Mouse (Mus musculus): Measurements from ENCODE around the gene Slc51a. TPM values are rescaled to one million over a fixed set of nuclear protein-coding genes. Genes with fewer than 3 reads are reported as not detected.

Slc51a gene
- total and polyA plus RNA-seq, 2 experiments from 2014 or later: 1.7 to 3.2 TPM

- no peaks in the 10 kb centered on the region for H3K9me3 ChIP-seq (replicated peaks; ENCODE audit: control insufficient read depth, low read length)
- H3K9ac ChIP-seq (replicated peaks; ENCODE audit: low read depth, low read length): 0 out of 2 replicates have a peak overlapping the region, but pooled peaks have one; percentile 13
- peaks cover 17% of the 10 kb centered on the region; the same call in 1 of the 2 replicates for H3K4me1 ChIP-seq (ENCODE audit: control insufficient read depth, insufficient read depth)
- no peak for TF ChIP-seq EP300 (IDR thresholded peaks at IDR 0.05; ENCODE audit: low read depth)
- TF ChIP-seq CTCF (IDR thresholded peaks at IDR 0.05; ENCODE audit: low read depth): no peak
- H3K27ac ChIP-seq (ENCODE audit: low read depth): peak overlapping the region; percentile 78
- H3K36me3 ChIP-seq (replicated peaks; ENCODE audit: control insufficient read depth, insufficient read depth, low read length): no peaks in the 10 kb centered on the region
- DNase-seq (ENCODE audit: low spot score) (peak; percentile 53), ATAC-seq (ENCODE audit: insufficient read depth, low read depth) (peak; percentile 71)
- WGBS: 54% methylated on average over 8 of the region's 8 CpGs
- no peak overlapping the region for H3K4me2 ChIP-seq (ENCODE audit: low read depth, low read length)
- H3K27me3 ChIP-seq (ENCODE audit: control insufficient read depth, insufficient read depth, low read length): no peaks in the 10 kb centered on the region
- H3K4me3 ChIP-seq (ENCODE audit: low read depth, low read length): no peak overlapping the region
Measured at GRCm38 (mm10) chr16:32523462-32524243, 36.0 kb upstream of the Slc51a start.

GRCm38 (mm10) chr16:32522578-32523194 lies 35.0 kb upstream of the Slc51a start:
- Histone ChIP-seq H3K4me1 (ENCODE audit: control insufficient read depth, insufficient read depth) (peaks cover 17% of the 10 kb centered on the region; the same call in 1 of the 2 replicates), H3K27ac (ENCODE audit: low read depth) (peak overlapping the region; percentile 51; the same call in 1 of the 2 replicates), H3K9me3 (replicated peaks; ENCODE audit: control insufficient read depth, low read length) (no peaks in the 10 kb centered on the region), H3K9ac (replicated peaks; ENCODE audit: low read depth, low read length) (no peak overlapping the region), H3K36me3 (replicated peaks; ENCODE audit: control insufficient read depth, insufficient read depth, low read length) (no peaks in the 10 kb centered on the region), H3K27me3 (ENCODE audit: control insufficient read depth, insufficient read depth, low read length) (no peaks in the 10 kb centered on the region), H3K4me2 (ENCODE audit: low read depth, low read length) (no peak overlapping the region), H3K4me3 (ENCODE audit: low read depth, low read length) (no peak overlapping the region)
- 47% methylated on average over 6 of the region's 6 CpGs for WGBS
- no peak; the same call in 1 of the 2 replicates for TF ChIP-seq CTCF (IDR thresholded peaks at IDR 0.05; ENCODE audit: low read depth)
- no peak for TF ChIP-seq EP300 (IDR thresholded peaks at IDR 0.05; ENCODE audit: low read depth)
- DNase-seq (ENCODE audit: low spot score): no peak
- ATAC-seq (ENCODE audit: insufficient read depth, low read depth): no peak

- no peaks in the 10 kb centered on the region for H3K36me3 ChIP-seq (replicated peaks; ENCODE audit: control insufficient read depth, insufficient read depth, low read length)
- peaks cover 13% of the 10 kb centered on the region; the same call in 1 of the 2 replicates for H3K4me1 ChIP-seq (ENCODE audit: control insufficient read depth, insufficient read depth)
- ATAC-seq (ENCODE audit: insufficient read depth, low read depth): no peak
- H3K27me3 ChIP-seq (ENCODE audit: control insufficient read depth, insufficient read depth, low read length): no peaks in the 10 kb centered on the region
- no peak for DNase-seq (ENCODE audit: low spot score)
- no peak overlapping the region for H3K9ac ChIP-seq (replicated peaks; ENCODE audit: low read depth, low read length)
- H3K4me2 ChIP-seq (ENCODE audit: low read depth, low read length): no peak overlapping the region
- TF ChIP-seq EP300 (IDR thresholded peaks at IDR 0.05; ENCODE audit: low read depth): no peak
- WGBS: 73% methylated on average over 9 of the region's 9 CpGs
- H3K4me3 ChIP-seq (ENCODE audit: low read depth, low read length): no peak overlapping the region
- no peaks in the 10 kb centered on the region for H3K9me3 ChIP-seq (replicated peaks; ENCODE audit: control insufficient read depth, low read length)
- no peak overlapping the region for H3K27ac ChIP-seq (ENCODE audit: low read depth)
Measured at GRCm38 (mm10) chr16:32520372-32520748, 32.7 kb upstream of the Slc51a start.

- H3K36me3 ChIP-seq (replicated peaks; ENCODE audit: control insufficient read depth, insufficient read depth, low read length): no peaks in the 10 kb centered on the region
- H3K4me2 ChIP-seq (ENCODE audit: low read depth, low read length): no peak overlapping the region
- H3K9me3 ChIP-seq (replicated peaks; ENCODE audit: control insufficient read depth, low read length): no peaks in the 10 kb centered on the region
- H3K9ac ChIP-seq (replicated peaks; ENCODE audit: low read depth, low read length): no peak overlapping the region
- no peak overlapping the region for H3K27ac ChIP-seq (ENCODE audit: low read depth)
- no peak overlapping the region for H3K4me3 ChIP-seq (ENCODE audit: low read depth, low read length)
- 67% methylated on average over 15 of the region's 15 CpGs for WGBS
- ATAC-seq (ENCODE audit: insufficient read depth, low read depth): no peak
- H3K4me1 ChIP-seq (ENCODE audit: control insufficient read depth, insufficient read depth): peaks cover 13% of the 10 kb centered on the region; the same call in 1 of the 2 replicates
- no peak for TF ChIP-seq CTCF (IDR thresholded peaks at IDR 0.05; ENCODE audit: low read depth)
- no peak for TF ChIP-seq EP300 (IDR thresholded peaks at IDR 0.05; ENCODE audit: low read depth)
- no peak for DNase-seq (ENCODE audit: low spot score)
- H3K27me3 ChIP-seq (ENCODE audit: control insufficient read depth, insufficient read depth, low read length): no peaks in the 10 kb centered on the region
Measured at GRCm38 (mm10) chr16:32519656-32520371, 32.1 kb upstream of the Slc51a start.

- H3K4me3 ChIP-seq (ENCODE audit: low read depth, low read length): no peak overlapping the region
- no peaks in the 10 kb centered on the region for H3K9me3 ChIP-seq (replicated peaks; ENCODE audit: control insufficient read depth, low read length)
- DNase-seq (ENCODE audit: low spot score) (no peak), ATAC-seq (ENCODE audit: insufficient read depth, low read depth) (no peak)
- 91% methylated on average over 12 of the region's 12 CpGs for WGBS
- no peaks in the 10 kb centered on the region for H3K36me3 ChIP-seq (replicated peaks; ENCODE audit: control insufficient read depth, insufficient read depth, low read length)
- no peak overlapping the region for H3K27ac ChIP-seq (ENCODE audit: low read depth)
- TF ChIP-seq EP300 (IDR thresholded peaks at IDR 0.05; ENCODE audit: low read depth) (no peak), CTCF (IDR thresholded peaks at IDR 0.05; ENCODE audit: low read depth) (no peak)
- no peak overlapping the region for H3K9ac ChIP-seq (replicated peaks; ENCODE audit: low read depth, low read length)
- no peaks in the 10 kb centered on the region for H3K4me1 ChIP-seq (ENCODE audit: control insufficient read depth, insufficient read depth)
- no peaks in the 10 kb centered on the region for H3K27me3 ChIP-seq (ENCODE audit: control insufficient read depth, insufficient read depth, low read length)
- H3K4me2 ChIP-seq (ENCODE audit: low read depth, low read length): no peak overlapping the region
Measured at GRCm38 (mm10) chr16:32517785-32518481, 30.3 kb upstream of the Slc51a start.
